Mouse (Mus musculus): ENCODE results near the gene Mab21l2.

Mab21l2 gene

DNA sequence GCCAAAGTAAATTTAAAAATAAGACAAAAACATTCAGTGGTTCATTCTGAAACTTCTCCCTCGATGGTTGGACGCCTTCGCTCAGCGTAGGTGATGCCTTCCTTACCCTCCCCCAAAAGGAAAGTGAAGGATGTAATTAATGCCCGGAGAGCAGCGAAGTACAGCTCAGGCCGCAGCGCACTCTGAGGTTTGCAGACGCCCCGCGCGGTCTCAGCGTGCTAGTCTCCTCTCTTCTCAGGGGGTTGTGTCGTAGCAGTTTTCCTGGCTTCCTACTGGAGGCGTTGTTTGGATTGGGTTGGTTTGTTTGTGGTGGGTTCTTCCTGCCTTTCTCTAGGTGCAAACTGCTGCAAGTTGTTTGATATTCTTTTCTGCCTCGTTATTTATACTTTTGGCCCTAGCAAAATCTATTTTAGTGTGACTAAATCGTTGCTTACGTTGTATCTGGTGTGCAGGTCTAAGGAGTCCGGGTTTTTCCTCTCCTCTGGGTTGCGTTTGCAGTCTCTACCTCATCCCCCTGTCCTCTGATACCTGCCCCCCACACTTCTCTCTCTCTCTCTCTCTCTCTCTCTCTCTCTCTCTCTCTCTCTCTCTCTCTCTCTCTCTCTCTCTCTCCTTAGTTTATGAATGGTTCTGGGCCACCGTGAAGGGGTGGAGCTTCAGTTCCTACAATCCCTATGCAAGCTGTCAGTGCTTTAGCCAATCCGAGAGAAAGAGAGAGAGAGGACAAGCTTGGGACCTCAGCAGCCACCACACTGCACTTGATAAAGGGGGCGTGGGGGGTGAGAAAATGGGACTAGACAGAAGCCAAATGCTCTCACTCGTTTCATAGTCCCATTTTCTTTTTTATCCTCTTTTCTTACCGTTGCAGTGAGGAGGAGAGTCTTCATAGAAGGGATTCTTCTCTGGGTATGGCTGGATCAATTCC is at the start of gene Mab21l2:
Mab21l2 (minus strand) TSS at position 539 of the 925 bp plus-strand sequence.
- CTCF ChIA-PET = no interaction called here

DNA sequence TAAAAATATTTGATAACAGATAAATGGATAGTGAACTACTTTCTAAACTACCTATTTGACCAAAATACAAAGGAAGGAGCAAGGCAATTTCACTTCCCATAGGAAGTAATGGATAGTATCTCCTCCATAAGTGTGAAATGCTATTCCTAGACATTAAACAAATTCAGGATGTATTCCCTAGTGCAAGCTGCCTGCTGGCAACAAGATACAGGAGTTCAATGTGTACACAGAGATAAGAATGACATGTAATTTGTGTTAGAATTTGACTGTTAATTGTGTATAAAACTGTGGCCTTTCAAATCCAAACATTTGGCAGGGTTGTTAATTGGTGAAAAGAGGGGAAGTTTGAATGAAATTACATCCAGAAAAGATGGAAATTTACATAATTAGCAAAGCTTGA is 26.9 kb upstream of the Mab21l2 start:
- CTCF ChIA-PET = no interaction called here

DNA sequence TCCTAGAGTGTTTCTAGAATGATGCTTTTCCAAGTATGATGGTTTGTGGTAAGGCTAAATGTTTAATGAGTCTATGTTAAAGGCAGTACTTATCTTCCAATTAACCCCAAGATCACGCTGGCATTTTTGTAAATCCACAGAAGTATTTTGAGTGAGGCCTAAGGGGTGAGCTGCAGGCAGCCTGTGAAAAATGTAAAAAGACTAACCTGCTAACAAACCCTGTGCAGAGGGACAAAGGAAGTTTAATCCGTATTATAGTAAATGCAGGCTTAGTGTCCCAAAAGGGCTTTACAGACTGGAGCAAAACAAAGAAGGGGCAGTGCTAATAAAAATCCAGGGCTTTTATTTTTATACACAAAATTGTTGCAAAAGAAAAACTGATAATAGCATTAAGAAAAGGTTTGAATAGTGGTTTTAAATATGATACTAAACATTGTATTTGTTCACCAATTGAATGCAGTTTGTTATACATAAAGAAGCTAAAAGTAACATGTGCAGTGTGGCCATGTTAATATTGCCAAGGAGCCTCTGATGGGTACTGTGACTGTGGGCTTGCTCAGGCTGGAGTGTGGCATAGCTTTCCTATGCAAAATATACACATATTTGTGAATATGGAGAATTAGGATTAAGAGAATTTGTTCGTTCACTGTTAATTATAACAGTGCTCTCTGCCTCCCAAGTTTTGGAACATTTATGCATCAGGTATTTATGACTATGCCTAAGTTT is 24.3 kb upstream of the Mab21l2 start:
- CTCF ChIA-PET = no interaction called here

GRCm38 (mm10) chr3:86571518-86571917 is 23.1 kb upstream of the Mab21l2 start:
- CTCF ChIA-PET = no interaction called here

DNA sequence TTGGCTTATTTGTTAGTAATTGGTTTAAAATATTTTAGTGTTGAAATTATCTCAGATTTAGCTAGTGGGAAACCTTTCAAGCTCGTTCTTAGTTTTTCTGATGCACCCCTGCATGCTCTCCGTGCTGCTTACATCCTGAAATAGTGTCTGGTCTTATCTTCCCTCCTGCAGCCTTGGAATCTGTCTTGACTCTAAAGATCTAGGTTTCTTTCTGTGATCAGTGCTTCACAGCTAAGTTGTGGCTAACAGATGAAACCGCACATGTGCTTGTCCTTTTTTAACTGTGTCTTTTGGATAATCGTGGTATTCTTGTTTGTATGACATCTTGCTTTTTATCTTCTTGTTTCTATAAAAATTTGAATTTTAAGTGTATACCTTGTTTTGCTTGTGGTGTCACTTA is 18.9 kb upstream of the Mab21l2 start:
- CTCF ChIA-PET = no interaction called here

- CTCF ChIA-PET = no interaction called here
Measured at GRCm38 (mm10) chr3:86561396-86561795, 13.0 kb upstream of the Mab21l2 start.

DNA sequence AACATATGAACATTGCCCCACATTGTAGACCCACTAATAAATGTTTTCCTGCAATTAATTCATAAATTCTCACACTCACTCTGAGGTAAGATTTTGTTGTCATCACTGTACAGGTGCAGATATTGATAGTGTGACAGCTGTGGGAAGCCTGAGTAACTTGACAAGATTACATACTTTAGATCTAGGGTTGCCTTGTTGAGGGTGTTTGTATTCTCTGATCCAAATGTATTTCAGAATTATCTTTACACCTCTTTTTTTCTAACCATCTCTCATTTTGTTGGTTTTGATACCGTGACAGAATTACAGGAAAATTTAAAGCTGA is 12.6 kb upstream of the Mab21l2 start:
- CTCF ChIA-PET = no interaction called here

DNA sequence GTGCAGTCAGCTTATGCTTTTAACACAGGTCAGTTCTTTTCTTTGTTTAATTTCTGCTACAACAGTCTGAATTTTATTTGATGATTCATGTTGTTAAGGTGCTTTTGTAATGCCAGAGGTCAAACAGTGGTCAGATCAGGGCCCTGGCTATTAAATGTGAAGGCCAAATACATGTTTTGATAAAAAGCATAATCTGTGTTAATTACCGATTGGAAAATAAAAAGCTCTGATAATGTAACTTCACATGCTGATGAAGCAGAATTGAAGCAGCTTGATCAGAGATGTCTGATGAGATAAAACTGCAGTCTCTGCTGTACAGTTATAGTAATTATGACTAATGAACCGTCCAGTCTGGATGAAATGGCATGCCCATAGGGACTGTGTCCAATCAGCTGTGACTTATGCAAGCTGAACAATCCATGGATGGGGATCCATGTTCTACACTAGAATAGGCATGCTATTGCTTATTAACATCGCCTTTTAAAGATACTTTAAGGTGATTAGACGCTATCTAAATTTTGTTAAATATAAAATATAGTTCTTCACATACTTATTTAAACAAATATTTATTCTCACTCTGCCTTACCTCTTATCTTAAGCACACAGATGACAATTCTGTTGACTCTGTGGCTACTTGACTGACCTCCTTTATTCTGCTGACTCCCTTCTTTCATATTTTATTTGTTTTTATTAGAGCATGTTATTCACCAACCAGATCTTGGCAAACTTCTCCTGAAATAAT is 12.0 kb upstream of the Mab21l2 start:
- CTCF ChIA-PET = no interaction called here

DNA sequence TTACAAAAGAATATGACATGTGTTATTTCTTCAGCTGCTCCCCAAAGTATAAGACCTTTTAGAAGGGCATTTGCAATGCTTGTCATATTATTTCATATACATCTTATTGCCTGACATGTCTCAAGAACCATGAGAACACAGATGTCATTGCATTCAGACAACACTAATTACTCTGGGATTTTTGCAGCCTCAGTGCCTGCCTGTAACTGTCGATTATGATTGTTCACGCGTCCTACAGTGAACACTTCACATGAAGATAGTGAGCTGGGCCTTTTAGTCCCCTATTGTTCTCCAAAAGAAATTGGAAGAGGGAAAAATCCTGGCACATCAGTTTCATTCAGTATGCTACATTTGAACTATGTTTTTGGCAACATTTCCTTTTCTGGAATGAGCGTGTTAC is 11.2 kb upstream of the Mab21l2 start:
- CTCF ChIA-PET = no interaction called here

DNA sequence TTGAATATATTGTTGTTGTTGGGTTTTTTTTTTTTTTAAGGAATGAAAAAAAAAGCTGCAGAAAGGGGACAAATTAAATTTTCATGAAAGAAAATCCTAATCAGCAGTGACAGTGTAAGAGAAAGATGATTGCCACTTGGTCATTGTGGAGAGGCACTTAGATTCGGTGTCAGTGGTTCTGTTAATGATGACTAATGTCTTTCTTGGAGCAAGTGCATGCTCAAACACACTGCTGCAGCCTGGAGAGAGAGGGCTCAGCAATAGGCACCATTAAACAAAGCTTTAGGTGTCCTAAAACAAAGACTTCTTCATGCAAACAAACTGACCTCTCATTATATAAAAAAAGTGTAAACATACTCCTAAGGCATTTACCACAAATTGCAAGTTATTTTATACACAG is 10.5 kb upstream of the Mab21l2 start:
- CTCF ChIA-PET = no interaction called here

- CTCF ChIA-PET = no interaction called here
Measured at GRCm38 (mm10) chr3:86552170-86552569, 3.7 kb upstream of the Mab21l2 start.

GRCm38 (mm10) chr3:86551011-86551728 is 2.7 kb upstream of the Mab21l2 start:
- CTCF ChIA-PET = no interaction called here

GRCm38 (mm10) chr3:86550301-86551010 is 2.0 kb upstream of the Mab21l2 start:
- CTCF ChIA-PET = no interaction called here

DNA sequence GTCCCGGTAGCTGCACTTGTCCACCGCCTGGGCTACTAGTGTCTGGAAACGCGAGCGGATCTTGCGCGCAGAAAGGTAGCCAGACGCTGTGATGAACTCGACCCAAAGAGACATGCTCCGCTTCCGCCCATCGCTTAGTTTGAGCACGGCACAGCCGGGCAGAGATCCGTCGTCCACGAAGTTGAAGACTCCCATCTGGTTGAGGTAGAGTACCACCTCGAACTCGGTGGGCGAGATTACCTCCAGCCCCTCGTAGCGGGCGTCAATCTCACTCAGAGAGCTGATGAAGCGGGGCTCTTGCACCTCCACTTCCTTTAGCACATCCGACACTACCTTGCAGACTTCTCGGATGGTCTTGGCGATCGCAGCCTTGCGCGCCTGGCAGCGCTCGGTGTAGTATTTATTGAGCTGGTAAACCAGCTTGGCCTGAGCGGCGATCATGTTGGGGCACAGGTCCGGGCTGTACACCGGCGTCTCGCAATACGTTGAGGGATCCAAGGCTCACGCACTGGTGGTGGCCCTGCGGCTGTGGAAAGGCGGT is 1.1 kb downstream of the Mab21l2 start:
- CTCF ChIA-PET = no interaction called here

DNA sequence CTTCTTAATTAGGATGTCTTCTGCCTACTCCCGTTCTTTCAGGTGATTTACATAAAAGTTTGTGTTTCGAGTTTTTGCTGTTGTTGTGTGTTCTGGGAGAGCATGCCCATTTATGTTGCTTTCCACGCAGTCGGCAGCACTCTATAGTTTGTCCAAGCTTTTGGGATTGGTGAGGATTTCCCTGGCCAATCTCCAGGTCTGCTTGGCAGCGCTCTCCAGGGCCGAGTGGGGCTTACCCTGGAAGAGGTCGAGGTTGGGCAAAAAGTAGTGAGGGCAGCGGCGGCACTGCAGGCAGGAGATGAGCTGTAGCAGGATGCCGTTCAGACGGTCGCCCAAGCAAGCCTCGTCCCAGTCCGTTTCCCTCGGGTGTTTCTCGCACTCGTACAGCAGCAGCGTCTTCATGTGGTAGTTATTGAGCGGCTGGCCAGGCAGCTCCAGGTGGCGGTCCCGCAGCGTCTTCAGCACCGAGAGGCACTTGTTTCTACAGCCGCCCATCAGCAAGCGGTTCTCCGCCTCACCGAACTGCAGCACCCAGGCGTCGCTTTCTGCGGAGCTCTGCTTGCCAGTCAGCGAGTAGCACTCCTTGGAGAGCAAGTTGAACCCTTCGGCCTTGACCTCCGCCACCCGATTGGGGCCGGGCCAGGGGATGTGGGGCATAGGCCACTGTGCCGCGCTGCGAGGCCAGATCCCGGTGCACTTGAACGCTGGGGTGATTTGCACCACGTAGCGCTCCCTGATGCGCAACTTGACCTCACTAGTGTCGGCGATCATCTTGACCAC is 1.8 kb downstream of the Mab21l2 start:
- CTCF ChIA-PET = interaction anchor here (0.8 kb wide), 1 partner anchor 8 kb away, joined by 3 read pairs; no protein-coding TSS in a partner anchor

DNA sequence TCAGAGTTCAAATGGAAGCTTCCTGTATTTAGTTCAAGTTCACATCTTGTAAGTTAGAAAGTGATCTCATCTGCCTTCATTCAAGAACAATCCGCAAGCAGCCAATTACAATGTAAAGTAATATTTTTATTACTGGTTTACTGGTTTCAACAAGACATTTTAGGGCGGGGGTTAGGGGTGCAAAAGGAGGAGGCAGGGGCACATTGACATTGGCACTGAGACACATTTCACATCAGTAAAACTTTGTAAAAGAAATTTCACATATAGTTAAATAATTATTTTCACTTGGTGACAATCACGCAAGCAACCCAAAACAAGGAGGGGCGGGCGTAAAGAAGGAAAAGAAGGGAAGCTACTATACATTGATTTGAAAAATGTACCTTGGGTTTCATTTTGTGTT is 2.5 kb downstream of the Mab21l2 start:
- CTCF ChIA-PET = interaction anchor here (0.8 kb wide), 1 partner anchor 9 kb away, joined by 3 read pairs; no protein-coding TSS in a partner anchor

DNA sequence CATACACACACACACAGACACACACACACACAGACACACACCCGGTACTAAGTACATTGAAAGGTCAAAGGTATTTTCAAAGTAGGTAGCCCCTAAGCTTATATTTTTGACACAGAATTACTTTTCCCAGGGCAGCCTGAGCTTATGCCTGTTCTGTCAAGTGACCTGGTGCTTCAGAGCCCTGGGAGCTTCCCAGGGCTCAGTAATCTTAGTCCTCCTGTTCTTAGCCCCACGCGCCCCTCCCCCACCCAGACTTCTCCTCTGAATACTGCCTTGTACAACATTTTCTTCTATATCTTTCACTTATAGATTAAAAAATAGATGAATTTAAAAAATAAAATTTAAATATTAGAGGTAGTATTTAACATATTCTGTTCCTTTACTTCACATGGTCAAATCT is 3.6 kb downstream of the Mab21l2 start:
- CTCF ChIA-PET = no interaction called here

GRCm38 (mm10) chr3:86541863-86542397 is 6.5 kb downstream of the Mab21l2 start:
- CTCF ChIA-PET = no interaction called here

DNA sequence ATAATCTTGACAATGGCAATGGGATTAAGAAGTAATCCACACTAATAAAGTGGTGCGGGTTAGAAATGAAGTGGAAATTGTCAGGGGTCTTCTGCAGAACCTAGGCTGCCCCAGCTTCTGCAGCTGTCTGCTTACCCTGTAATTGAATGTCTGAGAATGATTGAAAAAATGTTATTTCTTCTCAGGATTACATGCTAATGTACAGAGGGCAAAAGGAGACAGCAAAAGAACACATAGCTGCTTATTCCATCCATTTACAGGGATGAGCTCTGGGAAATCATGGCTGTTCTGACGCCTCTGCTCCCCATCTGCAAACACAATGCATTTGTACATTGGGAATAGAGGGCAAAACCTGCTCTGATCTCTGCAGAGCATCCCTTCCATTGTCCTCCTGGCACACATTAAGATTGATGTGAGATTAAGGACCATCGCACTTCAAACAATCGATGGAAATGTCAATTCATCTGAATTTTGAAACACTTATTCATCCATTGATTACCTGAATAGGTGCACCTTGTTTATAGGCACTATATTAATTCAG is 7.3 kb downstream of the Mab21l2 start:
- CTCF ChIA-PET = no interaction called here

All from spleen, embryonic (tissue).